Mouse (Mus musculus): ENCODE results near the gene Cd28. TPM values are rescaled to one million over a fixed set of nuclear protein-coding genes. Genes with fewer than 3 reads are reported as not detected.
"Not testable (repeated sequence)": the region's sequence is repeated elsewhere in the genome, so short reads cannot be mapped to it uniquely, and the experiment has no call there.

Cd28 gene
- polyA plus RNA-seq, 1 experiment, result 0.35 TPM

DNA sequence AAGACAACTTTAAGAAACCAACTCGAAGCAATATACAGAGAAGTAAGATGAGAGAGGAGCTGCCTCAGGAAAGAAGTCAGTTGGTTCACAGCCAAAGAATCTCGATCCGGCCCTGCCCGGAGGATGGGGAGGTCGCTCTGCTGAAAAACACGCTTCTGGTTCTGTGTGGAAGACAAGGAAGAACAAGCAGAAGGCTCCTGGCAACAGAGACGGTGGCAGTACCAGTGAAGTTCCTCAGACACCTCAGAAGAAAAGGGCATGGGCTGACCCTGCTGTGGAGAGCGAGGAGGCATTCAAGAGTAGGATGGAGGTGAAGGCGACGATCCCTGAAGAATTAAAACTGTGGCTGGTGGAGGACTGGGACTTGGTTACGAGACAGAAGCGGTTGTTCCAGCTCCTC is 92.6 kb downstream of the Cd28 start:
- H3K27me3 ChIP-seq (ENCODE audit: control insufficient read depth, insufficient read depth, insufficient read length), result no peaks in the 10 kb centered on the region
- no peaks in the 10 kb centered on the region for H3K36me3 ChIP-seq (ENCODE audit: control insufficient read depth, insufficient read depth)
- H3K4me3 ChIP-seq, result no peak overlapping the region
- no peak for TF ChIP-seq POLR2AphosphoS2 (IDR thresholded peaks at IDR 0.05; ENCODE audit: insufficient read length, low read depth)
- no peak for TF ChIP-seq MYOD1 (IDR thresholded peaks at IDR 0.05; ENCODE audit: control insufficient read depth in 1 of 3, insufficient read length in 2 of 3, low read depth in 2 of 3)
- no peak for TF ChIP-seq MAX (IDR thresholded peaks at IDR 0.05; ENCODE audit: low read depth)
- no peak for TF ChIP-seq MYOG (IDR thresholded peaks at IDR 0.05; ENCODE audit: control insufficient read depth in 1 of 3, insufficient read depth in 1 of 3, insufficient read length in 2 of 3, low read depth in 2 of 3)
- no peak for TF ChIP-seq TCF3 (IDR thresholded peaks at IDR 0.05; ENCODE audit: insufficient read length, low read depth)
- H3ac ChIP-seq (ENCODE audit: control insufficient read depth, insufficient read length), result no peak overlapping the region
- H3K79me2 ChIP-seq (ENCODE audit: control insufficient read depth, insufficient read depth), result no peaks in the 10 kb centered on the region
- H3K4me2 ChIP-seq (ENCODE audit: low read depth), result no peak overlapping the region

DNA sequence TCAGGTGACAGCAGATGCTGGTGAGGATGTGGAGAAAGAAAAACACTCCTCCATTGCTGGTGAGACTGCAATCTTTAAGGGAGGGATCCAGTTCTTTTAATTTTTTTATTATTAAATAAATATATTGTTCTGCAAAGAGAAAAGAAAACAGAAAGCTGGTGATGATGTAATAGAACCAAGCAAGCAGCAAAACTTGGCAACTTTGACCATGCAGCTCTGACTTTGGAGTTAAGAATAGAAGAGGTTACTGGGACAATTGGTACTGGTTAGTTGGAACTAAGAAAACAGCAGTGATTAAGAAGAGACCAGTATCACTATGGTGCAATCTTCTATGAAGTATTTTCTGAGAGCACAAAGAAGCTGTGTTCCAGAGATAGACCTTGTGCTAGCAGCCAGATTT is 94.2 kb downstream of the Cd28 start:
- Histone ChIP-seq H3K79me2 (ENCODE audit: control insufficient read depth, insufficient read depth) (no peaks in the 10 kb centered on the region), H3K27me3 (ENCODE audit: control insufficient read depth, insufficient read depth, insufficient read length) (no peaks in the 10 kb centered on the region), H3K4me3 (no peak overlapping the region), H3ac (ENCODE audit: control insufficient read depth, insufficient read length) (no peak overlapping the region), H3K36me3 (ENCODE audit: control insufficient read depth, insufficient read depth) (no peaks in the 10 kb centered on the region), H3K4me2 (ENCODE audit: low read depth) (no peak overlapping the region)
- TF ChIP-seq REST (IDR thresholded peaks at IDR 0.05; ENCODE audit: insufficient read depth, insufficient read length) (no peak), TCF12 (IDR thresholded peaks at IDR 0.05; ENCODE audit: insufficient read depth, poor library complexity, severe bottlenecking) (no peak)

DNA sequence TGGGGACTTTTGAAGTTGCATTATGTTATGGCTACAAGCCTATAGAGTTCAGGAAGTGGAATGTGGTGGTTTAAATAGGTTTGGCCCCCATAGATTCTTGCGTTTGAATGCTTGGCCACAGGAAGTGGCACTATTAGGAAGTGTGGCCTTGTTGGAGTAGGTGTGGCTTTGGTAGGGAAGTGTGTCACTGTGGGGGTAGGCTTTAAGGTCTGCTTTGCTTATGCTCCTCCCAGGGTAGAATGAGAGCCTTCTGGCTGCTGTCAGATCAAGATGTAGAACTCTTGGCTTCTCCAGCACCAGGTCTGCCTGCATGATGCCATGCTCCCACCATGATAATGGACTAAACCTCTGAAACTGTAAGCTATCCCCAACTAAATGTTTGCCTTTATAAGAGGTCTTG is 95.4 kb downstream of the Cd28 start:
- H3K4me2 ChIP-seq (ENCODE audit: low read depth), result no peak overlapping the region
- H3ac ChIP-seq (ENCODE audit: control insufficient read depth, insufficient read length), result no peak overlapping the region
- no peak for TF ChIP-seq TCF12 (IDR thresholded peaks at IDR 0.05; ENCODE audit: insufficient read depth, poor library complexity, severe bottlenecking)
- no peak for TF ChIP-seq REST (IDR thresholded peaks at IDR 0.05; ENCODE audit: insufficient read depth, insufficient read length)
- no peak for TF ChIP-seq MYOG (IDR thresholded peaks at IDR 0.05; ENCODE audit: control insufficient read depth in 1 of 3, insufficient read depth in 1 of 3, insufficient read length in 2 of 3, low read depth in 2 of 3)
- TF ChIP-seq TCF3 (IDR thresholded peaks at IDR 0.05; ENCODE audit: insufficient read length, low read depth), result no peak
- no peak for TF ChIP-seq POLR2A (IDR thresholded peaks at IDR 0.05; ENCODE audit: insufficient read length, low read depth)
- no peak for TF ChIP-seq USF1 (IDR thresholded peaks at IDR 0.05; ENCODE audit: low read depth)
- no peak for TF ChIP-seq MAX (IDR thresholded peaks at IDR 0.05; ENCODE audit: low read depth)
- no peak for TF ChIP-seq SRF (IDR thresholded peaks at IDR 0.05; ENCODE audit: control insufficient read depth, insufficient read length, low read depth)
- no peak for TF ChIP-seq MYOD1 (IDR thresholded peaks at IDR 0.05; ENCODE audit: control insufficient read depth in 1 of 3, insufficient read length in 2 of 3, low read depth in 2 of 3)
- TF ChIP-seq CEBPB (IDR thresholded peaks at IDR 0.05; ENCODE audit: insufficient read depth, poor library complexity, severe bottlenecking), result no peak
- no peak for TF ChIP-seq POLR2AphosphoS2 (IDR thresholded peaks at IDR 0.05; ENCODE audit: insufficient read length, low read depth)
- TF ChIP-seq E2F4 (IDR thresholded peaks at IDR 0.05; ENCODE audit: insufficient read depth), result no peak
- no peaks in the 10 kb centered on the region for H3K79me2 ChIP-seq (ENCODE audit: control insufficient read depth, insufficient read depth)
- H3K36me3 ChIP-seq (ENCODE audit: control insufficient read depth, insufficient read depth), result no peaks in the 10 kb centered on the region
- no peak overlapping the region for H3K4me3 ChIP-seq
- H3K27me3 ChIP-seq (ENCODE audit: control insufficient read depth, insufficient read depth, insufficient read length), result no peaks in the 10 kb centered on the region

DNA sequence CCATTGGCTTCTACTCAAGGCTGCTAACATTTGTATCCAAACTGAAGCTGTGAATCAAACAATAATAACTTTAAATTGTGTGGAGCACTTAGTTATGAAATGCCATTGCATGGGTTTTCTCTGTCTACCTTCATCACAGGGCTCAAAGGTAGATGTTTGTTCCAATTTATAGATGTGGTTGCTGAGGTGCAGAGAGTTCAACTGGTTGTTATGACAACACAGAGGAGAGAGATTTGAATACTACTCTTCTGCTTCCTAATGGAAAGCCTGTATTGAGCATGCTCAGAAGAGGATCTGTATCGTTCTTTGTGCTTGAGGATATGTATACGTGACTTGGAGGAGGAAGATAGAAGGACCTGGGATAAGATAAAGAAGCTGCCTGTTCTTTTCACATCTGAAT is 96.8 kb downstream of the Cd28 start:
- TF ChIP-seq MYOD1 (IDR thresholded peaks at IDR 0.05; ENCODE audit: control insufficient read depth in 1 of 3, insufficient read length in 2 of 3, low read depth in 2 of 3) (no peak), TCF3 (IDR thresholded peaks at IDR 0.05; ENCODE audit: insufficient read length, low read depth) (no peak), E2F4 (IDR thresholded peaks at IDR 0.05; ENCODE audit: insufficient read depth) (no peak), SRF (IDR thresholded peaks at IDR 0.05; ENCODE audit: control insufficient read depth, insufficient read length, low read depth) (no peak), REST (IDR thresholded peaks at IDR 0.05; ENCODE audit: insufficient read depth, insufficient read length) (no peak), CEBPB (IDR thresholded peaks at IDR 0.05; ENCODE audit: insufficient read depth, poor library complexity, severe bottlenecking) (no peak), POLR2A (IDR thresholded peaks at IDR 0.05; ENCODE audit: insufficient read length, low read depth) (no peak), USF1 (IDR thresholded peaks at IDR 0.05; ENCODE audit: low read depth) (no peak), POLR2AphosphoS2 (IDR thresholded peaks at IDR 0.05; ENCODE audit: insufficient read length, low read depth) (no peak), MYOG (IDR thresholded peaks at IDR 0.05; ENCODE audit: control insufficient read depth in 1 of 3, insufficient read depth in 1 of 3, insufficient read length in 2 of 3, low read depth in 2 of 3) (no peak), MAX (IDR thresholded peaks at IDR 0.05; ENCODE audit: low read depth) (no peak), TCF12 (IDR thresholded peaks at IDR 0.05; ENCODE audit: insufficient read depth, poor library complexity, severe bottlenecking) (no peak)
- Histone ChIP-seq H3ac (ENCODE audit: control insufficient read depth, insufficient read length) (no peak overlapping the region), H3K27me3 (ENCODE audit: control insufficient read depth, insufficient read depth, insufficient read length) (no peaks in the 10 kb centered on the region), H3K4me3 (no peak overlapping the region), H3K4me2 (ENCODE audit: low read depth) (no peak overlapping the region), H3K36me3 (ENCODE audit: control insufficient read depth, insufficient read depth) (no peaks in the 10 kb centered on the region), H3K79me2 (ENCODE audit: control insufficient read depth, insufficient read depth) (no peaks in the 10 kb centered on the region)

DNA sequence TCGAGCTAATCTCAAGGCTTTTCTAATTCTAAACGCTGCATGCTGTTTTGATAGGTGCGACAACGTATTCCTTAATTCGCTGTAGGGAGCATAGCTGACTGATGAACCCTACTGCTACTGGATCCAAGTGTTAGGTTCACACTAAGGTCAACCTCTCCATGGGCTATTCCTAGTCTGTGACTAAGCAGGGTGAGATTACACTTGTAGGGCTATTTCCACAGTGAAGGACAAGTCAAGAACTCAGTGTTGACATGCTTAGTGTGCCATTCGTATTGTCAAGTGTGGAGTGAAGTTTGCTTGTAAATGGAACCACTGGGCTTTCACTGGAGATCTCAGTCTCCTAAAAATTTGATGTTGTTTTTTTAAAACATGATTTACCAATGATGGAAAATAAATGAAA is 99.3 kb downstream of the Cd28 start:
- H3K4me2 ChIP-seq (ENCODE audit: low read depth), result no peak overlapping the region
- TF ChIP-seq SRF (IDR thresholded peaks at IDR 0.05; ENCODE audit: control insufficient read depth, insufficient read length, low read depth) (no peak), MYOD1 (IDR thresholded peaks at IDR 0.05; ENCODE audit: control insufficient read depth in 1 of 3, insufficient read length in 2 of 3, low read depth in 2 of 3) (no peak), REST (IDR thresholded peaks at IDR 0.05; ENCODE audit: insufficient read depth, insufficient read length) (no peak), TCF12 (IDR thresholded peaks at IDR 0.05; ENCODE audit: insufficient read depth, poor library complexity, severe bottlenecking) (no peak), TCF3 (IDR thresholded peaks at IDR 0.05; ENCODE audit: insufficient read length, low read depth) (no peak), MYOG (IDR thresholded peaks at IDR 0.05; ENCODE audit: control insufficient read depth in 1 of 3, insufficient read depth in 1 of 3, insufficient read length in 2 of 3, low read depth in 2 of 3) (no peak), MAX (IDR thresholded peaks at IDR 0.05; ENCODE audit: low read depth) (no peak), USF1 (IDR thresholded peaks at IDR 0.05; ENCODE audit: low read depth) (no peak)
- H3K79me2 ChIP-seq (ENCODE audit: control insufficient read depth, insufficient read depth), result no peaks in the 10 kb centered on the region
- H3K27me3 ChIP-seq (ENCODE audit: control insufficient read depth, insufficient read depth, insufficient read length), result no peaks in the 10 kb centered on the region
- H3K36me3 ChIP-seq (ENCODE audit: control insufficient read depth, insufficient read depth), result no peaks in the 10 kb centered on the region
- H3K4me3 ChIP-seq, result no peak overlapping the region
- no peak overlapping the region for H3ac ChIP-seq (ENCODE audit: control insufficient read depth, insufficient read length)

DNA sequence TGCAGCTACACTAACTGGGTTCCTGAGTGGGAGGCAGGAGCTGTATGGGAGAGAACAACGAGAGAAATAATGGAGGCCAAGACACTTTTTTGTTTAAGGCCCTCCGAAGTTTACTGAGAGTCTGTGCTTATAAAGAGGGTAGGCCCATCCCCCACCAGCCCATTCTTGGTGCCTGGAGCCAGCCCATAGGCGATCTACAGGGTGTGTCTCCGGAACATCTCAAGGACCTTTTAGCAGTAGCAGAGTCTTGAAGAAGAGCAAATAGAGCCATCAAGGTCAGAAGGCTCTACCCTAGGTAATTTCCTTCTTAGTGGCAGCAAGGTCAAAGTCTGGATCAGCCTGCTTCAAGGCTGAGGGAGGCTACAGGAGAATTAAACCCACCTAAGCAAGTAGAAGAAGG is 101.9 kb downstream of the Cd28 start:
- not testable (repeated sequence) for H3ac ChIP-seq (ENCODE audit: control insufficient read depth, insufficient read length); H3K4me3 ChIP-seq; H3K27me3 ChIP-seq (ENCODE audit: control insufficient read depth, insufficient read depth, insufficient read length); H3K79me2 ChIP-seq (ENCODE audit: control insufficient read depth, insufficient read depth); H3K4me2 ChIP-seq (ENCODE audit: low read depth); H3K36me3 ChIP-seq (ENCODE audit: control insufficient read depth, insufficient read depth)

Data from myocyte (in vitro differentiated cells).